Mouse (Mus musculus) kidney, postnatal 36 days (tissue): Measurements from ENCODE around the gene Itgae.

Experiments used
- DNase-seq, 2 experiments: peaks; one replicate each; pipeline ENCODE4 v3.0.0; 2021 to 2022; ENCODE audit warnings: mixed read lengths in 2 of 2

The Itgae gene

DNA sequence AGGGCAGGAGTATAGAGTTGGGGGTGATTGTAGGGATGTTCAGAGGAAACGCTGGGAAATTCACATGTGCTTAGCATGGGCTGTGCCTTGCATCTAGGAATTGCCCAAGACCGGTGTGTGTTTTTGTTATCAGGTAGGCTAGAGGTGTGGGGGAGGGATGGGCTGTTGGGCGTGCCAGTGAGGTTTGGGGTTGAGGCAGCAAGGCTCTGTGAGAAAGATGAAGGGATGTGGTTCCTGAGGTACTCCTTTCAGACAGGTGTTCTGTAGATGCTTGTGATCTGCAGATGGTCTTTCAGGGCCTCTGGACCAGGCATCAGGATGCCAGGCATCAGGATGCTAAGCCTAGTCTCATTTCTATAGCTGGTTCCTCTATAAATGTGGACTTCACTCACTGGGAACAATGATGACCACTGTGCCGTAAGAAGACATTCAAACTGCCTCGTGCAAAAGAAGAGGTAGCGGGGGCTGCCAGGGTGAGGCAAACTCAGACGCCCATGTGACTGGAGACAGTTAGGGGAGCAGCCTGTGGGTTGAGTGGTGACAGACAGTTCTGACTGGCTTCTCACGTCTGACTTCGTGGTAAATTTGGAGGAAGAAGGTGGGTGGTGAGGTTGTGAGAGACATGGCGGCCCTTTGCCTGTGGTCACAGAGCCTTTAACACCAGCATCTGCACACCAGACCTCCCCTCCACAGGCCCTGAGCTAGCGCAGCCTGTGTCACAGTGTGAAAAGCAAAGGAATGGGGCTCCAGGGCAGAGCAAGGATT lies 4.0 kb downstream of the Itgae start:
- DNase-seq, result no peak

- no peak for DNase-seq
These were observed 8.5 kb downstream of the Itgae start for GRCm38 (mm10) chr11:73098860-73099259.

DNA sequence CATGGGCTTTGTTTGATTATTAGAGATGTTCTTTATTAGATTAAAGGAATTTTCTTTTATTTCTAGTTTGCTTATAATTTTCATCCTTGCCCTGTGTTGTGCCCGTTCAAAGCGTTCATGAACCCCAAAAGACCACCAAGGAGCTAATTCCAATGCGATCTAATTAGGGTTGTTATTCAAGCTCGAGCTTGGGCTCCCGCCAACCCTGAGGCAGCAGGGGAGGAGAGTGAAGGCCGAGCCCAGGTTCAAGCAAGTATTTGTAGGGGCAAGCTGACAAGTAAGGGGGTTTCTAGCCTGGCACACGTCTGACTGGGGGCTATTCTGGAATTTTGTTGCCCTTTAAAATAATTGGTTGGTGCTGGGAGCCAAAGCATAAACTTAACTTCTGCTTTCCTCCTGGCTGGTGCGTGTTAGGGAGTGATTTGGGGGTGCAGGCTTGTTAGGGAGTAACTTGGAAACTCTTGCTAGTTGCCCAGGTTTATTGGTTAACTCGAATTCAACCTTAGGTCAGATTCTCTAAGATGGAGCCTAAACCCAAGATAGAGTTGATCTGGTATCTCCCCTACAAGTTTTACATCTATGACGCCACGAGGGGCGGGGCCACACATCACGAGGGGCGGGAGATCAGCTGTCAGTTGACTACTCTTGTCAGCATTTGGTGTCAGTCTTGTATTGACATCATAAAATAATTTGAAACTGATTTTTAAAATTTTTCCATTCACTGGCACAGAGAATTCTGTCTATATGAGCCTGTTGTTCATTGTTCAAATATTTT lies 9.8 kb downstream of the Itgae start:
- DNase-seq, result no peak

DNA sequence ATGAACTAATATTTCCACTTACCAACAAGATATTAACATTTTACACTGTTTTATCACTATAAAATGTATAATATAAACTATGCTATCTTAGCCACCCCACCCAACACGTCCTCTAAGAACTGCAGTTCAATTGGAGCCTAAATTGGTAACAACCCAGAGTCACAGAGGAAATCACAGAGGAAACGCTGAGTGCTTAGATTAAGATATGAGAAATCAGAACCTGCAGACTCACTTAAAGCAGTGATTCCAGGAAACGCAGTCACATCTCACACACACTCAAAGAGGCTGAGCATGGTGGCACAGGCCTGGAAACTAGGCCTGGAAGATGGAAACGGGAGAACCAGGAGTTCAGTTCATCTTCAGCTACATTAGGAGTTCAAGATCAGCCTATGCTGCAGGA lies 10.9 kb downstream of the Itgae start:
- DNase-seq, result no peak

- DNase-seq, result no peak
These were observed 14.9 kb downstream of the Itgae start for GRCm38 (mm10) chr11:73105246-73105645.

GRCm38 (mm10) chr11:73107358-73107757 lies 17.0 kb downstream of the Itgae start:
- peak; percentile 57 to 80 for DNase-seq

DNA sequence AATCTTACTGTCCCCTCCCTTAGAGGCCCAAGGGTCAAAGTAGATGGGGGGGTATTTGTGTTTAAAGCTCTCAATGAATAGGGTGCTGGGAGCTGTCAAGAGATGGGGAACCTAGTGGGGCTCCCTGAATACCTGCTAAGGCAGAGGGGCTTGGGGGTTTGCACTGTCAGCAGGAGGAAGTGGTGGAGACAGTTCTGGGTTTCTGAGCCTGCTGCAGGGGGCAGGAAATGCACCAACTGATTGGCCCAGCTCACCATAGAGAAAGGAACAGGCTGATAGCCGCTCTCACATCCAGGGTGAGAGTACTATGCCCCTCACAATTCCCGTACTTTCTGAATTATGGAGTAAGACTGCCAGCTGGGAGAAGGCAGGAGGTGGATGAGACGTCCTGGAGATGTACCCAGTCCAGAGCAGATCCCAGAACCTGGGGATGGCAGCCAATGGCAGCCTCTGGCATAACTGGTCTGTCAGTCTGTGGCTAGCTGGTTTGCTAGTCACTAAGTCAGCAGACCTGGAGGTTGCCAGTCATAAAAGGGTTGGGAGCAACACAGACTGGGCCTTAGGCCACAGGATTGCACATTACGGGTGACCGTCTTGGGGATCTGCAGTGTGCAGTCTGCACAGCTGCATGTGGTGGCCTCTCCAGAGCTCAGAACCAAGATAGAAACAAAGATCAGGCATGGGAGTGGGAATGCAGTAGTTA lies 18.0 kb downstream of the Itgae start:
- DNase-seq, result no peak

GRCm38 (mm10) chr11:73108898-73109625 lies 18.7 kb downstream of the Itgae start:
- no peak for DNase-seq

GRCm38 (mm10) chr11:73109941-73110340 lies 19.6 kb downstream of the Itgae start:
- DNase-seq, result no peak

- DNase-seq, result no peak
These were observed 21.0 kb downstream of the Itgae start for GRCm38 (mm10) chr11:73111414-73111813.

DNA sequence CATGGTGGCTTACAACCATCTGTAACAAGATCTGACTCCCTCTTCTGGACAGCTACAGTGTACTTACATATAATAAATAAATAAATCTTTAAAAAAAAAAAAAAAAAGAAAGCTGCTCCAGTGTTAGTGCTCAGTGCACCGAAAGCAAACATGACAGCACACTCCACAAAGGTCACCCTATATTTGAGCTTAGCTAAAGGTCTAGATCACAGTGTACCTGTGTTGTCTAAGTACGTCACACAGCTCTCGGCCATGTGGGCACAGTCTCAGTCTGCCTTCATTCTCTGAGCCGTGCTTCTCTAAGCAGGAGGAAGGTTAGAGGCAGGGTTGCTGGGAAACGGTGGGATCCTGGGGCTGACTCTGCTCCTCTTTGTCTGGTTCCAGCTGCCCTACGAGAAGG lies 36.1 kb downstream of the Itgae start:
- DNase-seq, result no peak

DNA sequence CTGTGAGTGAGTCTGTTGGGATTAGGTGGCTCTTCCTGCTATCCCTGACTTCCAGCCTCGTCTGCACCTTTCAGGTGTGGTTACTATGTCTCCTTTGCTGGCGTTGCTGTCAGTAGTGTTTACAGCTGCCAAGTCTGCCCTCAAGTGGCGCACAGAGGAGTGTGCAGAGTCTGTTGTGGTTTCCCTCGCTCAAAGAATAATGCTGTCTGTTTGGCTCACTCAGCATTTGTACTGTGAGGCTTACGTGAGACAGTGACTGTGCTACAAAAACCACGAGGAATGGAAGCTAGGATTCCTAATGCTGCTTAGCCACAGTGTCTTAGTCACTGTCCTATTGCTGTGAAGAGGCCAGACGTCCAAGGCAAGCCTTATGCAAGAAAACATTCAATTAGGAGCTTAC lies 40.6 kb downstream of the Itgae start:
- peak; percentile 61 to 69 for DNase-seq

DNA sequence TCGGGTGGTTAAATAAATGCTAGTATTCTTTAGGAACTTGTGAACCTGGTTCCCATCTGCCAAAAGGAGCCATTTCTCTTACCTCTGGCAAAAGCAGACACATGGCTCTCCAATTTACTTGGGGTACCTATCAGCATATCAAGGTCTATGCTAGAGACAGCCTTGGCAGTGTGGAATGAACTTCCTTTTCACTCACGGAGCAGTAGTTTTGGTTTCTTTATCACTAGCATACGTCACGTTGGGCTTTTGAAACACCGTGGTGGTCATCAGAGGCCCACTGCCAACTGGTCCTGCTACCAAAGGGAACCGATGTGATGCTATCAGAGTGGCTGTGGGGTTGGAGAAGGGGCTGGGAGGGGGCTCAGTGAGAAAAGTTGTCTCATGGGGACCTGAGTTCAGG lies 42.6 kb downstream of the Itgae start:
- DNase-seq, result no peak

DNA sequence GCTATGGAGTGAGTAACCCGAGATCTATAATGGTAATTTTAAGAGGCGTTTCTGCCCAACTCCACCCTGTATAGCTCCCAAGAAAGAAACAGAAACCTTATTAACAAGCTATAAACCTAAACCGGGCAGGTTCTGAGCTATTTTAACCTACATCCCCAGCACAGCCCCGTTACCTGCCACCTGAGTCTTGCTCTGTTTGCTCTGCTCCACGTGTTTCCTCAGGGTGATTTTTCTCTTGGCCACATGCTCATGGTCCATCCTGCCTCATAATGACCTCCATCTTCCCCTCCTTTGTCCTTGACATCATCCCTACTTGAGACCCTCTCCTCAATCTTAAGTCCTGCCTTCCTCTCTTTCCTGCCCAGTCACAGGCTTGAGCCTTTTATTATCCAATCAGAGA lies 43.8 kb downstream of the Itgae start:
- DNase-seq, result no peak

GRCm38 (mm10) chr11:73136587-73136986 lies 46.2 kb downstream of the Itgae start:
- no peak for DNase-seq

GRCm38 (mm10) chr11:73137116-73137515 lies 46.7 kb downstream of the Itgae start:
- peak; percentile 21 to 24 for DNase-seq

DNA sequence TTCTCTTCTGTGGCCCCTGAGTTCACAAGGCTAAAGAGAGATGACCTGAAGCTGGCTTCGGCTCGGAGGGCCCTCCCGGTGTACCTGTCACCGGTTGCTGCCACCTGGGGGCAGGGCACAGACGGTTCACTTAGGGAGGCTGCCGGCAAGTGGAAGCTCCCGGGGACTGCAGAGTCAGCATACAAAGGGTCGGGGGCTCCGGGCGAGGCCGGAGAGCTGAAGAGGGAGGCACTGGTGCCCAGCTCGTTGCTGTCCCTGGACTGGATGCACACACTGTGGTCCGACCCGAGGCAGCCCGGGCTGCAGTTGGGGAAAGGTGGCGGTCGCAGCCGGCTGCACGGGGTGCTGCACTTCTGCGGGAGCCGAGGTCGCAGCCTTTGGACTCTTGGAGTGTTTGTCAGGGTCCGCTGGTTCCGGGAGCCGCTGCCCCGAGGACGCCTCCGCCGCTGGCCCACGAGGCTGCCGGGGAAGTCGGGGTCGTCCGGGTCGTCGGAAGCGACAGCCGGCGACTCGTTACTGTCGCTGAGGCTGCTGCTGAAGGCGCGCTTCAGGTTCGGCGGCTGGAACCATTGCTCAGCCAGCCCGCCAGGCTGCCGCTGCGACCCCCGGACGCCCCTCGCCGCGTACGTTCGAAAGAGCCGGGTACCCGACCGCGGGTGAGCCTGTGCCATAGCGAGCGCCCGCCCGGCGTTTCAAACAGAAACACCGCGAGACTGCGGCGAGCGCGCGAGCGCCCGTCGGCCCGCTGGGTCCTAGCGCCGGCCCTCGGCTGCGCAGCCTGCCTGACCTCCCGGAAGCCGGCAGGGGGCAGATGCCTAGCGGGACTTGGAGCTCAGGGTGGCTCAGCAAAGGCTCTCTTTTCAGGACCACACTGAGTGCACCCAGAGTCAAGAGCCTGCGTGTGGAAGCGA lies 47.5 kb downstream of the Itgae start, which contains the start of gene Haspin:
Haspin (minus strand) TSS at position 704 of the 911 bp plus-strand sequence.
- peak; percentile 93 to 97 for DNase-seq

GRCm38 (mm10) chr11:73144261-73144681 lies 53.9 kb downstream of the Itgae start:
- peak; percentile 44 to 69 for DNase-seq

GRCm38 (mm10) chr11:73146026-73146974 lies 55.9 kb downstream of the Itgae start:
- DNase-seq, result peak; percentile 29 to 37

DNA sequence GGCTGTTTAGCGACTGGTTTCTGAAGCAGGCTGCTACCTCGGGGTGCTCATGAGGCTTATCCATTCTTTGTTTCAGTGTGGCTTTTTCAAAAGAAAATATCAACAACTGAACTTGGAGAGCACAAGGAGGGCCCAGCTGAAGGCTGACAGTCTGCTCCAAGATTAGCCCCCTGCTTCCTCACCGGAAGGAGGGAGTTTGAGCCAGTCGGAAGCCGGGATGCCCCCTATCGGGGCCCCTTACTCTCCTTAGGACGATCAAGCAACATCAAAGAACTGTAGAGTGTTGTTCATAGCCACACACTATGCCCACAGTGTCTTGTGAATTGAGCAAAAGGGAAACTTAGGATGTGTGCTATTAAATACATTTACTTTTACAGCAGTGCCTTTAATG lies 56.6 kb downstream of the Itgae start:
- DNase-seq, result no peak
